Mouse (Mus musculus) midbrain, embryonic 12.5 days (tissue): ENCODE results near the gene Sppl3. TPM values are rescaled to one million over a fixed set of nuclear protein-coding genes. Genes with fewer than 3 reads are reported as not detected.

Experiments
- ATAC-seq: fragments of 200-750 bp; cut with Nextera tagmentation; 2 replicates; pipeline ENCODE4 v1.8.0; 2017; ENCODE audit warnings: low read depth, moderate TSS enrichment, moderate library complexity; ENCODE audit not compliant: low FRiP score
- H3K27ac ChIP-seq: fragments of 300-500 bp; sonication (generic); replicated peaks from 2 replicates; pipeline ENCODE4 v1.5.1; 2016; ENCODE audit warnings: mild to moderate bottlenecking
- H3K27me3 ChIP-seq: fragments of 300-500 bp; sonication (generic); 2 replicates; pipeline ENCODE4 v1.6.1; 2016; ENCODE audit warnings: mild to moderate bottlenecking
- H3K36me3 ChIP-seq: fragments of 300-500 bp; sonication (generic); 2 replicates; pipeline ENCODE4 v1.6.1; 2016
- H3K4me1 ChIP-seq: fragments of 300-500 bp; sonication (generic); 2 replicates; pipeline ENCODE4 v1.6.1; 2016
- H3K4me2 ChIP-seq: fragments of 300-500 bp; sonication (generic); replicated peaks from 2 replicates; pipeline ENCODE4 v1.6.1; 2016; ENCODE audit warnings: mild to moderate bottlenecking, moderate library complexity
- H3K4me3 ChIP-seq: fragments of 300-500 bp; sonication (generic); 2 replicates; pipeline ENCODE4 v1.5.1; 2016; ENCODE audit warnings: mild to moderate bottlenecking
- H3K9ac ChIP-seq: fragments of 300-500 bp; sonication (generic); replicated peaks from 2 replicates; pipeline ENCODE4 v1.6.1; 2016; ENCODE audit warnings: mild to moderate bottlenecking, moderate library complexity
- H3K9me3 ChIP-seq: fragments of 300-500 bp; sonication (generic); 2 replicates; pipeline ENCODE4 v1.6.1; 2016; ENCODE audit warnings: mild to moderate bottlenecking
- WGBS: fragments of 180-500 bp; shearing (Covaris S2); methylation state at CpG from one replicate; pipeline ENCODE4 v1.1.7; 2016; 5-methylcytosine and 5-hydroxymethylcytosine counted together
- polyA plus RNA-seq: library from polyadenylated mRNA; unstranded; fragments of >200 nt; fragmentation: Nextera tagmentation; extraction: Ambion mirVana; gene quantifications from 2 replicates; pipeline ENCODE4 v1.2.1, GENCODE M21; 2016

Sppl3 gene
- polyA plus RNA-seq: 16.6 and 17.0 TPM in 2 replicates

DNA sequence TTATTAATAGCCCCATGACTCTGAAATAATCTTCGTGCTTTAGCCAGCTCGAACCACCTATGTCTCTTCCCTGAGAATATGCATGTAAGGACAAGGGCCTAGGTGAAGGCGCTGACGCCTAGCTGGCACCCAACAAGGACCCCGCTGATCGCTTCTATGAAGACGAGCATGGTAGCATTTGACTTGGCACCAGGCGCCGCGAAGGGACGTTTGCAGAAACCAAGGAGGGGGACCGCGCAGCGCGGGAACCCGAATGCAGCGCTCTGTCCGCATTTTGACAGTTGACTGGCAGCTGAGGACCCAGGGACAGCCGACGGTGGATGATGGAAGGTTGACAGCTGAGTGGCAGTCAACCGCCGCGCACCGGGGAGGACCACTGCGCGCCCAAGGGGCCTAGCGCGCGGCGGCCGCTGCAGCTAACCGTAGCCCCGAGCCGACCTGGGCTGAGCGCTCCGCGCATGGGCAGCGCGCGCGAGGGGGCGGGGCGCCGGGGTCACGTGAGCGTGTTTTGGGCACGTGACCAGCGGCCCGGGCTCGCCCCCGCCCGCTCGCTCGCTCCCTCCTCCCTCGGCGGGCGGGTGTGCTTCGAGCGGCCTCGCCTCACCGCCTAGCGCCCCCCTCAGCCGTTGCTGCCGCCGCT lies at the start of gene Sppl3:
Gene Sppl3 (plus strand): TSS at position 561 of the 640 bp plus-strand sequence.
- Histone ChIP-seq H3K27ac (peak within 1 kb of the TSS; percentile 92), H3K4me3 (peak within 1 kb of the TSS; percentile 99), H3K9ac (peak within 1 kb of the TSS; percentile 96), H3K27me3 (no peaks in the 10 kb centered on the region), H3K36me3 (no peaks in the 10 kb centered on the region), H3K4me1 (peaks cover 31% of the 10 kb centered on the region), H3K9me3 (no peaks in the 10 kb centered on the region), H3K4me2 (peak within 1 kb of the TSS; percentile 97)
- ATAC-seq: peak; percentile 95
- 2% methylated on average over 30 of the region's 65 CpGs for WGBS

- H3K36me3 ChIP-seq: no peaks in the 10 kb centered on the region
- no peak overlapping the region for H3K9ac ChIP-seq
- no peak for ATAC-seq
- H3K9me3 ChIP-seq: no peaks in the 10 kb centered on the region
- no peaks in the 10 kb centered on the region for H3K4me1 ChIP-seq
- no peak overlapping the region for H3K27ac ChIP-seq
- no peak overlapping the region for H3K4me3 ChIP-seq
- H3K4me2 ChIP-seq: no peak overlapping the region
- H3K27me3 ChIP-seq: peaks cover 7% of the 10 kb centered on the region
- 54% methylated on average over 4 of the region's 4 CpGs for WGBS
Observed at GRCm38 (mm10) chr5:114961590-114962360, 49.2 kb upstream of the Sppl3 start.

DNA sequence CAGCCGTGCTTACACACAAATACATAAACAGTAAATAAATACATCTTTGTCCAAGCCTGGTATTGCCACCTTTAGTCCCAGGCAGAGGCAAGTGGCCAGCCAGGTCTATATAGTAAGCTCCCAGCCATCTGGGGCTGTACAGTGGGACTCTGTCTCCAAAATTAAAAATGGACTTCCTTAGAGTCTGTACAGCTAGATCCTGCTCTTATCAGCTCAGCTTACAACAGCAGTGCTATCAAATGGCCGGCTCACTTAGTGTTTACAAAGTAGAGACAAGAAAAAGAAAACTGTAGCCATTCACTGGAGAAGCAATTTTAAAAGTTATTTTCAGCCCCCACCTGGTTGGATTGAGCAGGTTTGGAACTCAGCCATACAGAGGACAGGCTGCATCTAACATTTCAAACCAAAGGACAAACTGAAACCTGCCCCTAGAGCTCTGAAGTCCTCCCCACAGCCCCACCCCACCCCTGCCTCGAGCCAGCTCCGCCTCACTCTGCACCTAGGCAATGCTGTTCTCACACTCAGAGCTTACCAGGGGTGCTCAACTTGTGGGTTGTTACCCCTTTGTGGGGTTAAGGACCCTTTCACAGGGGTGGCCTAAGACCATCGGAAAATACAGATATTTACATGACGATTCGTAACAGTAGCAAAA lies 46.5 kb upstream of the Sppl3 start:
- H3K27me3 ChIP-seq: peaks cover 24% of the 10 kb centered on the region
- no peak overlapping the region for H3K9ac ChIP-seq
- no peaks in the 10 kb centered on the region for H3K36me3 ChIP-seq
- H3K27ac ChIP-seq: no peak overlapping the region
- H3K4me2 ChIP-seq: no peak overlapping the region
- no peak overlapping the region for H3K4me3 ChIP-seq
- ATAC-seq: no peak
- H3K9me3 ChIP-seq: no peaks in the 10 kb centered on the region
- H3K4me1 ChIP-seq: peaks cover 5% of the 10 kb centered on the region
- 78% methylated on average over 7 of the region's 7 CpGs for WGBS

- Histone ChIP-seq H3K9ac (no peak overlapping the region), H3K4me1 (peaks cover 5% of the 10 kb centered on the region), H3K27ac (no peak overlapping the region), H3K36me3 (no peaks in the 10 kb centered on the region), H3K9me3 (no peaks in the 10 kb centered on the region), H3K4me2 (no peak overlapping the region), H3K4me3 (no peak overlapping the region), H3K27me3 (peaks cover 31% of the 10 kb centered on the region)
- ATAC-seq: no peak
- WGBS: 68% methylated on average over 17 of the region's 17 CpGs
Observed at GRCm38 (mm10) chr5:114964967-114965898, 45.7 kb upstream of the Sppl3 start.

GRCm38 (mm10) chr5:114967523-114968268 lies 43.2 kb upstream of the Sppl3 start:
- no peaks in the 10 kb centered on the region for H3K36me3 ChIP-seq
- 49% methylated on average over 14 of the region's 14 CpGs for WGBS
- no peak overlapping the region for H3K4me3 ChIP-seq
- H3K27me3 ChIP-seq: peaks cover 31% of the 10 kb centered on the region
- no peak overlapping the region for H3K4me2 ChIP-seq
- no peak overlapping the region for H3K9ac ChIP-seq
- no peak overlapping the region for H3K27ac ChIP-seq
- peaks cover 5% of the 10 kb centered on the region for H3K4me1 ChIP-seq
- H3K9me3 ChIP-seq: no peaks in the 10 kb centered on the region
- no peak for ATAC-seq

DNA sequence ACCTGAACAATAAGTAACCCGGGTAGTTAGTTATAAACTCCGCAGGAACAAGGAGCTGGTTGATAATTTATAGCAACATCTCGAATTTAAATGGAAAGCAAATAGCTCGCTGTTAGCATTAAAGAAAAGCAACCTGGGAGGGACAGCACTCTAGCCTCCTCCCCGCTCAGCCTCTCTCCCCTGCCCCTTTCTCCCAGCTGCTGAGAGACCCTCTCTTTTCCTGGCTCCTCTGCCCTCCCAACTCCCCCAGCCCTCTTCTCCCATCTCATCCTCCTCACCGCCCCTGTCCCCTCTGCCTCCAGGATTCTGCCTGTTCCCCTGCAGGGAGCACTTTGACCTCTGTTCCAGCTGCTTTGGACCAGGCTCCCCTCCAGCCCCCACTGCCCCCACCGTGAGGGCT lies 42.3 kb upstream of the Sppl3 start:
- H3K27me3 ChIP-seq: peaks cover 31% of the 10 kb centered on the region
- no peaks in the 10 kb centered on the region for H3K9me3 ChIP-seq

DNA sequence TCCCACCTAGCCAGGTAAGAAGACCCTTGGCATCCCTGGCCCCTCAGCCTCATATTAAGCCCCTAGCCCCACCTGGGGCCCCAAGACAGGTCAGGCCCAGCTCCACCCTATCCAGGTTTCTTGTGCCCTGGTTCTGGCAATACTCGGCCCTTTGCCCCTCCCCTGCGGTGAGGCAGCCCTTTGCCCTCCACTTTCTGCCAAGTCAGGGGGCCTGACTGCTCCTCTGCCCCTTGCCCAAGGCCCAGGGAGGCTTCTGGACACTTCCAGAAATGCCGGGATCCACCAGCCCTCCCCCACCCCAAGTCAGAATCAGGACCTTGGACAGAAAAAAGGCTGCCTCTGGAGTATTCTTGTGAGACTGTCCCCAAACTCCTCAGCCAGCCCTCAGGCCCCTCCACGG lies 41.9 kb upstream of the Sppl3 start:
- no peak for ATAC-seq
- WGBS: 26% methylated on average over 4 of the region's 4 CpGs
- no peak overlapping the region for H3K4me3 ChIP-seq

More for the DNA sequence above, 42.3 kb upstream of the Sppl3 start:
- ATAC-seq: no peak
- 26% methylated on average over 7 of the region's 7 CpGs for WGBS
- Histone ChIP-seq H3K36me3 (no peaks in the 10 kb centered on the region), H3K4me1 (peaks cover 5% of the 10 kb centered on the region), H3K4me3 (no peak overlapping the region), H3K4me2 (no peak overlapping the region), H3K9ac (no peak overlapping the region), H3K27ac (no peak overlapping the region)

GRCm38 (mm10) chr5:114969609-114970215 lies 41.2 kb upstream of the Sppl3 start:
- peaks cover 5% of the 10 kb centered on the region for H3K4me1 ChIP-seq
- no peak for ATAC-seq

More for the DNA sequence above, 41.9 kb upstream of the Sppl3 start:
- Histone ChIP-seq H3K9ac (no peak overlapping the region), H3K36me3 (no peaks in the 10 kb centered on the region), H3K27ac (no peak overlapping the region), H3K4me2 (no peak overlapping the region), H3K9me3 (no peaks in the 10 kb centered on the region), H3K27me3 (peaks cover 31% of the 10 kb centered on the region), H3K4me1 (peaks cover 5% of the 10 kb centered on the region)

GRCm38 (mm10) chr5:114970824-114971227 lies 40.1 kb upstream of the Sppl3 start, which contains the start of gene Hnf1a:
Gene Hnf1a, minus strand, starts transcription at chr5:114971094.
- 79% methylated on average over 17 of the region's 17 CpGs for WGBS
- Histone ChIP-seq H3K4me2 (no peak within 1 kb of the TSS), H3K27me3 (peaks cover 26% of the 10 kb centered on the region), H3K36me3 (no peaks in the 10 kb centered on the region), H3K27ac (no peak within 1 kb of the TSS), H3K9me3 (no peaks in the 10 kb centered on the region), H3K4me1 (peaks cover 5% of the 10 kb centered on the region), H3K4me3 (no peak within 1 kb of the TSS), H3K9ac (no peak within 1 kb of the TSS)
- ATAC-seq: no peak

More at GRCm38 (mm10) chr5:114969609-114970215, 41.2 kb upstream of the Sppl3 start:
- H3K4me3 ChIP-seq: no peak overlapping the region
- no peak overlapping the region for H3K9ac ChIP-seq
- no peaks in the 10 kb centered on the region for H3K9me3 ChIP-seq
- H3K4me2 ChIP-seq: no peak overlapping the region
- WGBS: 65% methylated on average over 13 of the region's 13 CpGs
- no peak overlapping the region for H3K27ac ChIP-seq
- no peaks in the 10 kb centered on the region for H3K36me3 ChIP-seq
- H3K27me3 ChIP-seq: peaks cover 31% of the 10 kb centered on the region

DNA sequence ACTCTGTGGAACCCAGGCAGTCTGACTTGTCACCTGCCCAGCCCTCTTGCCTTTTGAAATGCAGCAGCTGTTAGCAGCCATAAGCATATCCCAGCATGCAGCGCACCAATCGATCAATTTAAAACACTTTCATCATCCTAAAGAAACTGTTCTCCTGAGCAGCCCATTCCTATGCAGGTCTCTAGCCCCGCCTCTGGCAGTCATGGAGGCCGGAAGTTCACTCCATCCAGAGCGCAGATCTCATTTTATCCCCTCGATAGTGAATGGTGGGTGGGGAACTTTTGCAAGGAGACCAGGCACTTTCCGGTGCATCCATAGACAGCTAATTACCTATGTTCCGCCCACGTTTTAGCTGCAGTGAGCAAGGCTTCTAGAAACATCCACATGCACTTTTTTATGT lies 38.7 kb upstream of the Sppl3 start:
- H3K9me3 ChIP-seq: no peaks in the 10 kb centered on the region
- H3K27me3 ChIP-seq: peaks cover 23% of the 10 kb centered on the region
- 84% methylated on average over 9 of the region's 9 CpGs for WGBS
- H3K9ac ChIP-seq: no peak overlapping the region
- no peaks in the 10 kb centered on the region for H3K36me3 ChIP-seq
- no peak overlapping the region for H3K27ac ChIP-seq
- peaks cover 5% of the 10 kb centered on the region for H3K4me1 ChIP-seq
- H3K4me2 ChIP-seq: no peak overlapping the region
- H3K4me3 ChIP-seq: no peak overlapping the region
- no peak for ATAC-seq
